8 mouse cellular contexts compared by ENCODE assay signal in the genomic region with DNA sequence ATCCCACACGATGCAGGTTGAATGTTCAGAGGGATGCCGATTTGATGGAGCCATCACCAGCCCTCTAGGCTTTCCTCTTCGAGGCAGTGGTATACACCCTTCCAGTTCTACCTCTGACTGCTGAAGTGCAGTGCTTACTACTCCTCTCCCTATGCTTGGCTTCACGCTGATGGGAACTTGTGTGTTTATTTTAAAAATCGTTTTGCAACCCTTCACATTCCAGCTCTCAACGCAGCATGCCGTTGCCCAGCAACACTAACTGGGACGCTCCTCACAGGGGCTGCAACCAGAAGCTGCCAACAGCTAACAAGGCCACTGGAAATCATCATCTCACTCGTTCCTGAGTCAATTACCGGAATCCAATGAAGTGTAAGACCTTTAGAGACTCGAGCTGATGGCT.
DNase-seq lines count a peak whose midpoint lies in the region; ATAC-seq lines count a peak whose summit lies in the region.

No protein-coding gene starts in this region.

- H3K27me3 ChIP-seq in forebrain, embryonic 16.5 days (replicated peaks; ENCODE audit: control insufficient read depth, insufficient read depth, low read length): no peaks in the 10 kb centered on the region

- no peak overlapping the region for H3K9ac ChIP-seq in forebrain, embryonic 16.5 days (replicated peaks; ENCODE audit: low read depth, low read length)

- peak; percentile 8 to 57 for DNase-seq in left cerebral cortex, adult 18-20 months (ENCODE audit: low spot score in 2 of 2)
- DNase-seq in left cerebral cortex, adult 11 months (ENCODE audit: low spot score): no peak
- DNase-seq in kidney, postnatal 4 days: peak; percentile 17 to 38
- peak; percentile 26 for DNase-seq in lung, postnatal 36 days
- DNase-seq in urinary bladder, postnatal 4 days (ENCODE audit: low spot score in 2 of 2): no peak
- no peak for DNase-seq in ovary, postnatal 10 days (ENCODE audit: low spot score)
- DNase-seq in adrenal gland, postnatal 25 days: no peak

- ATAC-seq in forebrain, embryonic 16.5 days: peak; percentile 77

- 0 out of 2 replicates have a peak overlapping the region, but pooled peaks have one; percentile 8 for H3K4me2 ChIP-seq in forebrain, embryonic 16.5 days (ENCODE audit: low read length)

- 33% methylated on average over 11 of the region's 11 CpGs for WGBS in forebrain, embryonic 16.5 days

- no peaks in the 10 kb centered on the region for H3K9me3 ChIP-seq in forebrain, embryonic 16.5 days (ENCODE audit: control insufficient read depth, low read length)

- no peaks in the 10 kb centered on the region for H3K36me3 ChIP-seq in forebrain, embryonic 16.5 days (ENCODE audit: control insufficient read depth, insufficient read depth)

- no peak overlapping the region for H3K4me3 ChIP-seq in forebrain, embryonic 16.5 days (replicated peaks; ENCODE audit: low read length)

- no peak overlapping the region for H3K27ac ChIP-seq in forebrain, embryonic 16.5 days (ENCODE audit: low read length)

- peaks cover 7% of the 10 kb centered on the region for H3K4me1 ChIP-seq in forebrain, embryonic 16.5 days (replicated peaks; ENCODE audit: control insufficient read depth, insufficient read depth, low read length)

Comparison
In these comparisons a context has a peak if more than half of its experiments do, and no peak if none do; other contexts are left out.
1. DNase-seq: peak in left cerebral cortex, adult 18-20 months (2 of 2), kidney, postnatal 4 days (2 of 2) and lung, postnatal 36 days (single experiment); none in left cerebral cortex, adult 11 months (single experiment), urinary bladder, postnatal 4 days (0 of 2), ovary, postnatal 10 days (single experiment) and adrenal gland, postnatal 25 days (single experiment).